Mouse (Mus musculus) left cerebral cortex, postnatal 25 days (tissue): ENCODE results near the gene Nectin2. TPM values are rescaled to one million over a fixed set of nuclear protein-coding genes. Genes with fewer than 3 reads are reported as not detected.
"Not testable (repeated sequence)": the region's sequence is repeated elsewhere in the genome, so short reads cannot be mapped to it uniquely, and the experiment has no call there.

Experiments used
- DNase-seq, 2 experiments: peaks; one replicate each; pipeline ENCODE4 v3.0.0; 2022; ENCODE audit warnings: low spot score in 2 of 2, mixed read lengths in 1 of 2
- intact Hi-C: fragments of 180-260 bp; cut with DNase I; formaldehyde crosslinking; loops from one replicate; pipeline ENCODE4 v1.15.1; 2025
- total RNA-seq, 2 experiments: library from RNA; stranded (reverse); gene quantifications; 2 replicates each; pipeline ENCODE4 v1.2.3; 2021

The Nectin2 gene
- total RNA-seq, 2 experiments from 2014 or later, result 7.4 to 9.3 TPM

GRCm38 (mm10) chr7:19695213-19695594 lies 55.1 kb downstream of the Nectin2 start:
- intact Hi-C loops, result no loop called here
- DNase-seq, result no peak

GRCm38 (mm10) chr7:19694336-19695212 lies 55.7 kb downstream of the Nectin2 start:
- no peak for DNase-seq
- intact Hi-C loops, result no loop called here

- peak in 1 of 2 experiments; percentile 60 for DNase-seq
- intact Hi-C loops, result no loop called here
Measured at GRCm38 (mm10) chr7:19693421-19693820, 56.9 kb downstream of the Nectin2 start.

- intact Hi-C loops, result no loop called here
- no peak for DNase-seq
Measured at GRCm38 (mm10) chr7:19691873-19692865, 58.1 kb downstream of the Nectin2 start, which contains the start of gene Apoc1. Gene Apoc1 (minus strand): TSS chr7:19692660.

- intact Hi-C loops, result no loop called here
- DNase-seq, result no peak
Measured at GRCm38 (mm10) chr7:19691434-19691833, 58.8 kb downstream of the Nectin2 start.

GRCm38 (mm10) chr7:19690845-19691244 lies 59.4 kb downstream of the Nectin2 start:
- intact Hi-C loops, result no loop called here
- no peak for DNase-seq

- intact Hi-C loops, result no loop called here
- DNase-seq, result no peak
Measured at GRCm38 (mm10) chr7:19688611-19689010, 61.7 kb downstream of the Nectin2 start.

- intact Hi-C loops, result no loop called here
- DNase-seq, result no peak
Measured at GRCm38 (mm10) chr7:19688101-19688500, 62.2 kb downstream of the Nectin2 start.

GRCm38 (mm10) chr7:19686927-19687583 lies 63.2 kb downstream of the Nectin2 start:
- intact Hi-C loops, result not testable (repeated sequence)

GRCm38 (mm10) chr7:19686521-19686920 lies 63.8 kb downstream of the Nectin2 start:
- no peak for DNase-seq

More at GRCm38 (mm10) chr7:19686927-19687583, 63.2 kb downstream of the Nectin2 start:
- DNase-seq, result not testable (repeated sequence)

GRCm38 (mm10) chr7:19685374-19685773 lies 64.9 kb downstream of the Nectin2 start:
- DNase-seq, result no peak
- intact Hi-C loops, result no loop called here

More at GRCm38 (mm10) chr7:19686521-19686920, 63.8 kb downstream of the Nectin2 start:
- intact Hi-C loops, result no loop called here

GRCm38 (mm10) chr7:19683771-19684201 lies 66.5 kb downstream of the Nectin2 start:
- intact Hi-C loops, result no loop called here
- DNase-seq, result no peak

GRCm38 (mm10) chr7:19682979-19683378 lies 67.3 kb downstream of the Nectin2 start:
- DNase-seq, result no peak
- intact Hi-C loops, result no loop called here

GRCm38 (mm10) chr7:19681202-19681694 lies 69.0 kb downstream of the Nectin2 start, which contains the start of the genes Gm44805 and Apoc4:
Gene Gm44805 (minus strand): TSS chr7:19681423.
Gene Apoc4 (minus strand): TSS chr7:19681479.
- intact Hi-C loops, result no loop called here
- DNase-seq, result no peak

- intact Hi-C loops, result no loop called here
- no peak for DNase-seq
Measured at GRCm38 (mm10) chr7:19680702-19681101, 69.6 kb downstream of the Nectin2 start.

- intact Hi-C loops, result no loop called here
- DNase-seq, result no peak
Measured at GRCm38 (mm10) chr7:19678901-19679300, 71.4 kb downstream of the Nectin2 start.

- intact Hi-C loops, result no loop called here
- DNase-seq, result no peak
Measured at GRCm38 (mm10) chr7:19677872-19678271, 72.4 kb downstream of the Nectin2 start, which contains the start of gene Apoc2. Gene Apoc2 (minus strand): TSS chr7:19677941.

GRCm38 (mm10) chr7:19676662-19677061 lies 73.6 kb downstream of the Nectin2 start:
- intact Hi-C loops, result no loop called here
- no peak for DNase-seq

- DNase-seq, result no peak
- intact Hi-C loops, result no loop called here
Measured at GRCm38 (mm10) chr7:19675824-19676223, 74.5 kb downstream of the Nectin2 start.
